Mouse (Mus musculus): Measurements from ENCODE around the gene Pgm5.

Gene Pgm5

GRCm38 (mm10) chr19:24779996-24780395 is 81.7 kb downstream of the Pgm5 start:
- no peak for DNase-seq (ENCODE audit: extremely low read depth, low read depth, low spot score)

GRCm38 (mm10) chr19:24770345-24770744 is 91.3 kb downstream of the Pgm5 start:
- no peak for DNase-seq (ENCODE audit: extremely low read depth, low read depth, low spot score)

- DNase-seq (ENCODE audit: extremely low read depth, low read depth, low spot score): no peak
Observed at GRCm38 (mm10) chr19:24767401-24767800, 94.3 kb downstream of the Pgm5 start.

- no peak for DNase-seq (ENCODE audit: extremely low read depth, low read depth, low spot score)
Observed at GRCm38 (mm10) chr19:24762473-24763149, 99.0 kb downstream of the Pgm5 start.

GRCm38 (mm10) chr19:24756627-24757026 is 105.0 kb downstream of the Pgm5 start:
- no peak for DNase-seq (ENCODE audit: extremely low read depth, low read depth, low spot score)

- no peak for DNase-seq (ENCODE audit: extremely low read depth, low read depth, low spot score)
Observed at GRCm38 (mm10) chr19:24754440-24754785, 107.2 kb downstream of the Pgm5 start.

- no peak for DNase-seq (ENCODE audit: extremely low read depth, low read depth, low spot score)
Observed at GRCm38 (mm10) chr19:24753617-24754439, 107.8 kb downstream of the Pgm5 start.

GRCm38 (mm10) chr19:24752873-24753538 is 108.6 kb downstream of the Pgm5 start:
- DNase-seq (ENCODE audit: extremely low read depth, low read depth, low spot score): no peak

GRCm38 (mm10) chr19:24746266-24746875 is 115.3 kb downstream of the Pgm5 start:
- DNase-seq (ENCODE audit: extremely low read depth, low read depth, low spot score): no peak

- DNase-seq (ENCODE audit: extremely low read depth, low read depth, low spot score): no peak
Observed at GRCm38 (mm10) chr19:24742606-24743005, 119.0 kb downstream of the Pgm5 start.

GRCm38 (mm10) chr19:24738786-24739185 is 122.9 kb downstream of the Pgm5 start:
- no peak for DNase-seq (ENCODE audit: extremely low read depth, low read depth, low spot score)

- no peak for DNase-seq (ENCODE audit: extremely low read depth, low read depth, low spot score)
Observed at GRCm38 (mm10) chr19:24738026-24738425, 123.6 kb downstream of the Pgm5 start.

- no peak for DNase-seq (ENCODE audit: extremely low read depth, low read depth, low spot score)
Observed at GRCm38 (mm10) chr19:24735484-24736128, 126.0 kb downstream of the Pgm5 start.

- DNase-seq (ENCODE audit: extremely low read depth, low read depth, low spot score): no peak
Observed at GRCm38 (mm10) chr19:24730661-24731060, 131.0 kb downstream of the Pgm5 start.

- no peak for DNase-seq (ENCODE audit: extremely low read depth, low read depth, low spot score)
Observed at GRCm38 (mm10) chr19:24724362-24724761, 137.3 kb downstream of the Pgm5 start.

GRCm38 (mm10) chr19:24720448-24720847 is 141.2 kb downstream of the Pgm5 start:
- no peak for DNase-seq (ENCODE audit: extremely low read depth, low read depth, low spot score)

- DNase-seq (ENCODE audit: extremely low read depth, low read depth, low spot score): no peak
Observed at GRCm38 (mm10) chr19:24719504-24719903, 142.2 kb downstream of the Pgm5 start.

GRCm38 (mm10) chr19:24718021-24718420 is 143.6 kb downstream of the Pgm5 start:
- no peak for DNase-seq (ENCODE audit: extremely low read depth, low read depth, low spot score)

- no peak for DNase-seq (ENCODE audit: extremely low read depth, low read depth, low spot score)
Observed at GRCm38 (mm10) chr19:24716303-24717097, 145.2 kb downstream of the Pgm5 start.

GRCm38 (mm10) chr19:24708032-24708431 is 153.6 kb downstream of the Pgm5 start:
- DNase-seq (ENCODE audit: extremely low read depth, low read depth, low spot score): no peak
